Mouse (Mus musculus): ENCODE measurements around the gene Psmb7. TPM values are rescaled to one million over a fixed set of nuclear protein-coding genes. Genes with fewer than 3 reads are reported as not detected.
A peak's percentile ranks its signal among the peaks of the same experiment; 100 is the strongest.

The Psmb7 gene
- total RNA-seq, 2 experiments from 2014 or later, result 250 to 255 TPM

DNA sequence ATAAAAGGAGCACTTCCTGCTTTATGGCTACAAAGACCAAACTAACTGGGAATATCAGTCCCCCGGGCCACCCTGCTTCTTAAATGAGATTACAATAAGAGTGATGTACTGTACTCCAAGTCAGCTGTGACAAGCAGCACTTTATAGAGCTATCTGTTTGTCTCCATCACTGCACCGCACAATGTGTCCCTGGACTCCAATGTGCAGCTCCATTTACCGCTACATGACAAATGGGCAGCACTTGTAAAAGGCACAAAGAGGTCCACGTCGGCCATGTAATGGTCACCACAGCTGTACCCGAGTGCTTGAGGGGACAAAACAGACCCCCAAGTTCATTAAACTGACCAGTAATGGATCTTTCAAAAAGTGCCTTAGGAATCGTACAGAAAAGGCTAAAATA, 49.0 kb downstream of the Psmb7 start:
- no peak for DNase-seq (ENCODE audit: low spot score in 2 of 2)

DNA sequence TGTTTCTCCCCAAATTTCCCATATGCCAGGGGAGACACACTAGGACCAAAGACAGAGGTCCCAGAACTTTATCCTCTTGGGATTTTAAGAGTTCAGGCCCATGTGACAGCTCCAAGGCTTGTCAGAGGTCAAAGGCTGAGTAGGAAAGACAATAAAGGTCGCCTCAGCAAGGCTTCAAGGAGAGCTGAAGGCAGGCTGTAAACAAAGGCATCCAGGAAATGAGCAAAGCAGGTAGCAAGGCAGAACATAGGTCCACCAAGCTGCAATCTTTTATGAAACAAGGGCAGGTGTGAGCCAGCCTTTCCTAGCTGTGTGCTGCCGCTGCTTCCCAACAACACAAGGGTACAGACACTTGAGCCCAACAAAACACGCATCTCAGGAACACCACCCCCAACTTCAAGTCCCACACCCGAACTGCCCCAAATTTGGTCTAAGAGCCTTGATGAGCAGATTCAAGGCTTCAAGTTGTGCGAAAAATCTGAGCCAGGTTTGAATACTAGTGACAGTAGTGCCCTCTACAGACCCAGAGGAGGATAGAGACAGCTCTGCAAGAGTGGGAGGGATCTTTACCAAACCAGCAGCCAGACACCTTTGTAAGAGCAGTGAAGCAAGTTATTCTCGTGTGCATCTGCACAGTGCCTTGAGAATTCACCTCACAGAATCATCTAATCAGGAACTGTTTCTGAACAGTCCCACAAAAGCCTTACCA, 52.0 kb downstream of the Psmb7 start:
- DNase-seq (ENCODE audit: low spot score in 2 of 2), result peak; percentile 37 to 50

DNA sequence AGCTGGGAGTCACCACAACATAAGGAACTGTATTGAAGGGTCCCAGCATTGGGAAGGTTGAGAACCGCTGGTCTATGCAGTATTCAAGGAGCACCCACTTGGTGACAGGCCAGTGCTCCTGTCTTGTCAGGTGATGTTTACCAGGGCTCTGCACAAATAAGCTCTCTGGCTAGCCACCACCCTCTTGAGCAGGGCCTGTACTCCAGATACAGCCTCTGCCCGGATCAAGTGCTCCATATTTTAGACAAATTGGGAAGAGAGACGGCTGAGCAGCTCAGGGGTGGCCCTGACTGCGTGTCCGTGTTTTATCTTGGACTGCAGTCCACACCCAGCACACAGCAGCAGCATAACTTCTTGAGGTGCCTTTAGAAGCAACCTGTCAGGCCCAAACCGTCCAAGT, 57.2 kb downstream of the Psmb7 start:
- DNase-seq (ENCODE audit: low spot score in 2 of 2), result no peak

DNA sequence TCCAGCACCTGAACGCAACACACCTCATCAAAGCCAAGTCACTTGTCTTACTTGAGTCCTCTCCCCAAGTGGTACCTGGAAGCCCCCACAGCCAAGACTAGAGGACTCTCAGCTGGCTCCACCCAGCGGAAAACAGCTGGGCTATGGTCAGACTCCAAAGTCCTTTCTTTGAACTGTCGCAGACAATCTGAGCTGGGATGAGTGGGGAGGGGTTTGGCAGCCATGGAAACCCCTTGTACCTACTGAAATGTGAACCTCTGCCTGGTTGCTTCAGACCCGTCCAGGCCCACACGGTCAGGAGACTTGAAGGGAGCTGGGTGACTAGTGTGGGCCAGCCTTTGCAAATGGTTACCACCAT, 58.5 kb downstream of the Psmb7 start:
- no peak for DNase-seq (ENCODE audit: low spot score in 2 of 2)

DNA sequence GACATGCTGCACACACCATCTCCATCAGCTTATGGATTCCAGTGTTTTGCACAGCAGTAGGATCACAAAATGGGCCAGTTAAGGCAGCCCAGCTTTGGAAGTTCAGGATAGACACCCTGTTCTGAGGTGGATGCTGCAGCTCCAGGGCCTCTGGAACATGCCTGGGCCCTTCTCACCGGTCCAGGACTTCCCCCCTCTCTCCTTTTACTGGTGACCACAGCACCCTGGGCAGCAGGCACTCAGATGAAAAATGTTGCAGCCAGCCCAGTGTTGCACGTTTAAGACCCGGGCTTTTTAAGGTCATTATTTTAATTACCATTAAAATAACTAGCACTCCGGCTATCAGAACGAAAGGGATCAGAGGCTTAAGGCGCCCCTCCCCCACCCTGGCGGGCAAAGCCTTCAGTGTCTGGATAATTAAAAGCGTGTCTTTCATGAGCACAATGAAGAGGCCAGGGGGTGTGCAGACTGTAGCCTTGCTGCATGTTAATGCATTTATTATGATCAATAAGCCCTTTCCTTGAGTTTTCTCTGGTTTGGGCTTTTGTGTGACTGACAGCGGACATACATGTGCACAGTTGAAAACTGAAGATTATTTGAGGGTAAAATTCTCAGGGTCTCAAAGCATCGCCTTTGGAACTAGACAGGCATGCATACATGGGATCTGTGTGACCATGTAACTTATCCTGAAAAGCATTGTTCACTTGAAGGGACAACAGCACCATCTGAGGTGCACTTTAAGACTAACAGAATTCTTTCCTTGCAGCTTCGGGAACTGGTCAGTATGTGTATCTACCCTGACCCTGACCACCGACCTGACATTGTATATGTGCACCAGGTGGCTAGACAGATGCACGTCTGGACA, 59.1 kb downstream of the Psmb7 start:
- peak in 1 of 2 experiments; percentile 49 for DNase-seq (ENCODE audit: low spot score in 2 of 2)

DNA sequence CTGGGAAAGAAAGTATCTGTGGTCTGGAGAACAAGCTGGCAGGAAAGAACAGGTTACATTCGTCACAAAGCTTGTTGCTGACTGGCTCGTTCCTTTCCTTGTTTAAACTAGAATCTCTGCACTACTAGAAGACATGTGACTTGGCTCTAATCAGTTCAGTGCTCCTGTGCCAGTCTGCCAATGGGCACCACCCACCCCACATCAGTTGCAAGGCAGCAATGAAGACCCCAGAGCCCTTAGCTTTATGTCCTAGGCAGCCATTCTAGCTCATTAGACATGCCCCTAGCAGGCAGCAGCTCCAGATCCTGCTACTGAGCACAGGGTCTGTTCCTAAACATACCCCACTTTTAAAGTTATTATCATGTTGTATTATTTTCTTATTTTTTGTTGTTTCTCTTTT, 59.9 kb downstream of the Psmb7 start:
- no peak for DNase-seq (ENCODE audit: low spot score in 2 of 2)

DNA sequence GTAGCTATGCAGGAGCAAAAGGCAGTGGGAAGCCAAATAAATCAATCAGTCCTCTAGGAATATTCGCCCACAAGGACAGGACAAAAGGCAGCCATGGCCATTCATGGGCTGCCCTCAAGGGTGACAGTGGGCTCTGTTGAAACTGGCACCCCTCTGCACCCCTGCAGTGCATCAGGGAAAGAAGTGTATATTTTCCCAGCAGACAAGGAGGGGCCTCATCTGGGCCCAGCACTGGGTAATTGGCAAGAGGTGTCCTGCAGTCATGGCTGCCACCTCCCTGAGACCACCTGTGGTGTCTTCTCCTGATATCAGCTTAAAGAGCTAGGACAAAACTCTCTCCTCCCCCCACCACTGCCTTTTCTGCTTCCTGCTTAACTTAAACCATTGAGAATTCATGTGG, 64.4 kb downstream of the Psmb7 start:
- no peak for DNase-seq (ENCODE audit: low spot score in 2 of 2)

- DNase-seq (ENCODE audit: low spot score in 2 of 2), result peak; percentile 51 to 52
These were observed 65.0 kb downstream of the Psmb7 start for GRCm38 (mm10) chr2:38578602-38579521.

DNA sequence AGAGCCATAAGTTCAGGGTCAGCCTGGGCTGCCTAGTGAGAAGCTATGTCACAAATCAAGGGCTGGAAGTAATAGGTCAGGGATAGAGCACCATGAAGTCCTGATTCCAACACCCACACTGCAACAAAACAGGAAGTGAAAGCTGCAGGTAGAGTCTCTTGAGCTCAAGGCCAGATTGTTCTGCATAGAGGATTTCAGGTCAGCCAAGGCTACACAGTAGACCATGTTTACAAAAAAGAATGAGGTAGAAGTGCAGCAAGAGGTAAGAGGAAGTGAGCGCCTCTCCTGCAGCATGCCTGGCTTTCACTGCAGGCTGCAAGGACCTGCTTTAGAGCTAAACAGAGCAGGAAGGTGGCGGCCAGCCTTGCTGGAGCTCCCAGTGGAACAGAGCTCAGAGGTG, 69.2 kb downstream of the Psmb7 start:
- DNase-seq (ENCODE audit: low spot score in 2 of 2), result no peak

GRCm38 (mm10) chr2:38571971-38572601, 71.8 kb downstream of the Psmb7 start:
- no peak for DNase-seq (ENCODE audit: low spot score in 2 of 2)

GRCm38 (mm10) chr2:38562596-38562995, 81.3 kb downstream of the Psmb7 start:
- DNase-seq (ENCODE audit: low spot score in 2 of 2), result no peak

GRCm38 (mm10) chr2:38560296-38561227, 83.3 kb downstream of the Psmb7 start:
- DNase-seq (ENCODE audit: low spot score in 2 of 2), result no peak

DNA sequence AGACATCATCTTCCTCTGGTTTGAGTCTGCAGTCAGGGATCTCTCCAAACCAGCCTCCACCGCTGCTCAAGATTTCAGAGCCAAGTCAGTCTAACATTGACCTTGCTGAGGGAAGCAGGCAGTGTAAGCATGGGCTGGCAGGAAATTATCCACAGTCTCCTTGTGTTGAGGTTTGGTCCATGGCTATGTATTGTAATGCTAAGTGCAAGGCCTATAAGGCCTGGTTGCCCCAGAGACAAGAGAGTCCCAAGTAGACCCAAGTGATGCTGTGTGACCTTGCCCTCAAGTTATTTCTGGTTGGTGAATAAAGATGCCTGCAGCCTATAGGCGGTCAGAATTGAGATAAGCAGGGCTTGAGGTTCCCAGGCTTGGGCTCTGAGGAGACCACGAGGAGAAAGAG, 87.2 kb downstream of the Psmb7 start:
- no peak for DNase-seq (ENCODE audit: low spot score in 2 of 2)

GRCm38 (mm10) chr2:38555659-38556058, 88.2 kb downstream of the Psmb7 start:
- no peak for DNase-seq (ENCODE audit: low spot score in 2 of 2)

GRCm38 (mm10) chr2:38554226-38554995, 89.5 kb downstream of the Psmb7 start:
- no peak for DNase-seq (ENCODE audit: low spot score in 2 of 2)

DNA sequence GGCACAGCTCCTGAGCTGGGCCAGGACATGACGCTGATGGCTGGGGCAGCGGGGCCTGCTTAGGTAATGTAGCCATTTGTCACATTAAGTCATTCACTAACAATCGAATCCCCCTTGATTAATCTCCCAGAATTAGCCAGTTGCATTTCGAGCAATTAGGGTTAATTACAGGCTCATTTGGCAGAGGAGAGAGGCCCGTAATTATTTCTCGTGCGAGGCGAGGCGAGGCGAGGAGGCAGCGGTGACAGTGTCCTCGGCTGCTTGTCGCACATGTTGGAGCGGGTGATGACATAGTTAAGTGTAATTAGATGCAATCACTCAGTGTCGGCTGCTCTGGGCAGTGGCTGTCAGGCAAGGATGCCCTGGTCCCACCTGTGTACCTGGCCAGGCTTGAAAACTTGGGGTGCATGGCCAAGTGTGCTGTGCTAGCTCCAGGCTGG, 91.9 kb downstream of the Psmb7 start:
- DNase-seq (ENCODE audit: low spot score in 2 of 2), result no peak

DNA sequence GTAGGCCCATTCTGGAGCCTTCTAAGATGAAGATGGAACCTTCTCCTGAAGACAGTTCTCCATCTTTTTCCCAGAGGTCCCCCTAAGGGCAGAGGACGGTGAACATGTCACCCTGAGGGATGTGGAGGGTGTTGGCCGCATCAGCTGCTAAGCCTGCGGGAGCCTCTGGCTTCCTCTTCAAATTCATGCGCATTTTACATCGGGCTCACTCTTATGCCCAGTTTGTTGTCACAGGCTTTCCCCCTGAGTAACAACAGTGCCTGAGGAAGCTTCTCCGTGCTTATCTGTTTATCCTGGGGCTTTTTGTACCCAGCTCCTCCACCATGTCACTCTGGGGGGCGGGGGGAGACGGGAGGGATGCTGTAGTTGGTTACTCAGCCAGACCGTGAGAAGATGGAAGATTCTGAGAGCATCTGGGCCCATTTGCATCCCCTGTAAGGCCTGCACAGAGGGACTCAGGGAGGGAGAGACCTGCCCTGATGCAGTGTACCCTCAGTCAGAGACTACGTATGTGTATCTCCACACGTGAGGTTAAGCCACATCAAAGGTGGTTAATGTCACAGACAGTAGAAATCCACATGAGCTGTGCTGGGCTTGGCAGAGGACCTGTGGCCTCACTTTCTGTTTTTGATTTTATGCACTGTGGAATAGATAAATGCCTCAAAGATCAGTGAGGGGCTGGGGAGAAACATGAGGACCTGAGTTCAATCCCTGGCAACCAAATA, 95.9 kb downstream of the Psmb7 start:
- DNase-seq (ENCODE audit: low spot score in 2 of 2), result no peak

DNA sequence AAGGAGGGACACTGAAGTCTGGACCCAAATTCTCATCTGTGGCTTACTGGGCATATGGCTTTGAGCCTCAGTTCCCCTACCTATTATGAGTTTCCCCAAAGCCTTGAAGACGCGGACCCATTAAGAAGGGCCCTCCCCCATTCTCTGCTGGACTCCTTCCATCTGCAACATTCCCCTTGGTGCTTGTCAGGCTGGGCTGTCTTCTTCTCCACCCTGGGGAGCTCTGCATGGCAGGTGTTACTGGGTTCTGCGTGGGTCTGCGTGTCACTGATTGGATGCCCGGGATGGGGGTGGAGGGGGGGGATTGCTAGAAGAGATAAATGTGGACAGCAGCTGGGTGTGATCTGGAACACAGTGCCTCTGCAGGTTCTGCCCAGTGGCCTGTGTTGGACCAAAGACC, 97.1 kb downstream of the Psmb7 start:
- DNase-seq (ENCODE audit: low spot score in 2 of 2), result no peak

GRCm38 (mm10) chr2:38546222-38546621, 97.7 kb downstream of the Psmb7 start:
- no peak for DNase-seq (ENCODE audit: low spot score in 2 of 2)
